Mouse (Mus musculus): ENCODE data around the gene Tarm1. TPM values are rescaled to one million over a fixed set of nuclear protein-coding genes. Genes with fewer than 3 reads are reported as not detected.

Tarm1 gene
- polyA plus RNA-seq, 1 experiment from 2014 or later, result not detected

GRCm38 (mm10) chr7:3453486-3454183, 48.8 kb downstream of the Tarm1 start:
- Histone ChIP-seq H3K4me2 (no peak overlapping the region), H3K4me3 (replicated peaks) (no peak overlapping the region), H3K9ac (no peak overlapping the region), H3K4me1 (no peaks in the 10 kb centered on the region), H3K27ac (no peak overlapping the region), H3K36me3 (replicated peaks) (no peaks in the 10 kb centered on the region), H3K9me3 (no peaks in the 10 kb centered on the region), H3K27me3 (peaks cover 7% of the 10 kb centered on the region; the same call in 1 of the 2 replicates)
- ATAC-seq (ENCODE audit: low FRiP score), result no peak
- 55% methylated on average over 11 of the region's 11 CpGs for WGBS

- no peak overlapping the region for H3K4me3 ChIP-seq (replicated peaks)
- 58% methylated on average over 12 of the region's 12 CpGs for WGBS
- no peak overlapping the region for H3K4me2 ChIP-seq
- H3K9ac ChIP-seq, result no peak overlapping the region
- no peaks in the 10 kb centered on the region for H3K36me3 ChIP-seq (replicated peaks)
- H3K27me3 ChIP-seq, result peaks cover 7% of the 10 kb centered on the region; the same call in 1 of the 2 replicates
- no peaks in the 10 kb centered on the region for H3K9me3 ChIP-seq
- ATAC-seq (ENCODE audit: low FRiP score), result no peak
- H3K27ac ChIP-seq, result no peak overlapping the region
- H3K4me1 ChIP-seq, result no peaks in the 10 kb centered on the region
Observed at GRCm38 (mm10) chr7:3452821-3453485, 49.5 kb downstream of the Tarm1 start.

GRCm38 (mm10) chr7:3451161-3451560, 51.3 kb downstream of the Tarm1 start:
- Histone ChIP-seq H3K4me3 (replicated peaks) (no peak overlapping the region), H3K27me3 (peaks cover 7% of the 10 kb centered on the region; the same call in 1 of the 2 replicates), H3K27ac (no peak overlapping the region), H3K4me1 (no peaks in the 10 kb centered on the region), H3K9me3 (no peaks in the 10 kb centered on the region), H3K9ac (no peak overlapping the region), H3K4me2 (no peak overlapping the region), H3K36me3 (replicated peaks) (no peaks in the 10 kb centered on the region)
- ATAC-seq (ENCODE audit: low FRiP score), result no peak
- WGBS, result 56% methylated on average over 6 of the region's 6 CpGs

GRCm38 (mm10) chr7:3450671-3451070, 51.8 kb downstream of the Tarm1 start:
- no peak overlapping the region for H3K4me3 ChIP-seq (replicated peaks)
- no peaks in the 10 kb centered on the region for H3K9me3 ChIP-seq
- peaks cover 7% of the 10 kb centered on the region; the same call in 1 of the 2 replicates for H3K27me3 ChIP-seq
- no peak overlapping the region for H3K4me2 ChIP-seq
- H3K36me3 ChIP-seq (replicated peaks), result no peaks in the 10 kb centered on the region
- no peak overlapping the region for H3K27ac ChIP-seq
- no peak overlapping the region for H3K9ac ChIP-seq
- H3K4me1 ChIP-seq, result no peaks in the 10 kb centered on the region
- 73% methylated on average over 5 of the region's 5 CpGs for WGBS
- ATAC-seq (ENCODE audit: low FRiP score), result no peak

- peak; percentile 75; the same call in 1 of the 2 replicates for ATAC-seq (ENCODE audit: low FRiP score)
- Histone ChIP-seq H3K9me3 (no peaks in the 10 kb centered on the region), H3K27me3 (peaks cover 7% of the 10 kb centered on the region; the same call in 1 of the 2 replicates), H3K27ac (no peak overlapping the region), H3K4me1 (no peaks in the 10 kb centered on the region), H3K36me3 (replicated peaks) (no peaks in the 10 kb centered on the region), H3K4me3 (replicated peaks) (no peak overlapping the region), H3K4me2 (no peak overlapping the region), H3K9ac (no peak overlapping the region)
- 19% methylated on average over 15 of the region's 15 CpGs for WGBS
Observed at GRCm38 (mm10) chr7:3448737-3449454, 53.5 kb downstream of the Tarm1 start.

- H3K9ac ChIP-seq, result no peak overlapping the region
- no peak for ATAC-seq (ENCODE audit: low FRiP score)
Observed at GRCm38 (mm10) chr7:3447026-3447425, 55.4 kb downstream of the Tarm1 start.

GRCm38 (mm10) chr7:3446584-3446983, 55.8 kb downstream of the Tarm1 start:
- Histone ChIP-seq H3K4me2 (no peak overlapping the region), H3K9me3 (no peaks in the 10 kb centered on the region), H3K36me3 (replicated peaks) (no peaks in the 10 kb centered on the region), H3K9ac (no peak overlapping the region), H3K4me1 (no peaks in the 10 kb centered on the region), H3K4me3 (replicated peaks) (no peak overlapping the region), H3K27ac (no peak overlapping the region), H3K27me3 (peaks cover 7% of the 10 kb centered on the region; the same call in 1 of the 2 replicates)
- 87% methylated on average over 3 of the region's 3 CpGs for WGBS
- ATAC-seq (ENCODE audit: low FRiP score), result no peak

More at GRCm38 (mm10) chr7:3447026-3447425, 55.4 kb downstream of the Tarm1 start:
- Histone ChIP-seq H3K36me3 (replicated peaks) (no peaks in the 10 kb centered on the region), H3K27ac (no peak overlapping the region), H3K4me1 (no peaks in the 10 kb centered on the region), H3K9me3 (no peaks in the 10 kb centered on the region), H3K4me3 (replicated peaks) (no peak overlapping the region), H3K27me3 (peaks cover 7% of the 10 kb centered on the region; the same call in 1 of the 2 replicates), H3K4me2 (no peak overlapping the region)
- WGBS, result 75% methylated on average over 4 of the region's 4 CpGs

GRCm38 (mm10) chr7:3444678-3445077, 57.7 kb downstream of the Tarm1 start:
- no peak overlapping the region for H3K9ac ChIP-seq
- ATAC-seq (ENCODE audit: low FRiP score), result no peak
- H3K27me3 ChIP-seq, result peaks cover under 1% of the 10 kb centered on the region; the same call in 1 of the 2 replicates
- no peaks in the 10 kb centered on the region for H3K9me3 ChIP-seq
- no peak overlapping the region for H3K27ac ChIP-seq
- no peaks in the 10 kb centered on the region for H3K4me1 ChIP-seq
- 86% methylated on average over 3 of the region's 3 CpGs for WGBS
- no peaks in the 10 kb centered on the region for H3K36me3 ChIP-seq (replicated peaks)
- no peak overlapping the region for H3K4me2 ChIP-seq
- no peak overlapping the region for H3K4me3 ChIP-seq (replicated peaks)

GRCm38 (mm10) chr7:3442476-3443062, 59.9 kb downstream of the Tarm1 start:
- no peaks in the 10 kb centered on the region for H3K36me3 ChIP-seq (replicated peaks)
- WGBS, result 82% methylated on average over 10 of the region's 10 CpGs
- H3K4me2 ChIP-seq, result no peak overlapping the region
- no peak overlapping the region for H3K27ac ChIP-seq
- no peaks in the 10 kb centered on the region for H3K4me1 ChIP-seq
- no peak overlapping the region for H3K9ac ChIP-seq
- no peak overlapping the region for H3K4me3 ChIP-seq (replicated peaks)
- H3K9me3 ChIP-seq, result no peaks in the 10 kb centered on the region
- no peak for ATAC-seq (ENCODE audit: low FRiP score)
- H3K27me3 ChIP-seq, result no peaks in the 10 kb centered on the region

GRCm38 (mm10) chr7:3440526-3440925, 61.9 kb downstream of the Tarm1 start:
- H3K27me3 ChIP-seq, result no peaks in the 10 kb centered on the region
- no peak for ATAC-seq (ENCODE audit: low FRiP score)
- no peaks in the 10 kb centered on the region for H3K9me3 ChIP-seq
- no peak overlapping the region for H3K4me3 ChIP-seq (replicated peaks)
- no peak overlapping the region for H3K9ac ChIP-seq
- no peak overlapping the region for H3K27ac ChIP-seq
- H3K4me2 ChIP-seq, result no peak overlapping the region
- H3K36me3 ChIP-seq (replicated peaks), result no peaks in the 10 kb centered on the region
- WGBS, result 72% methylated on average over 8 of the region's 8 CpGs
- no peaks in the 10 kb centered on the region for H3K4me1 ChIP-seq

GRCm38 (mm10) chr7:3439984-3440383, 62.4 kb downstream of the Tarm1 start:
- 88% methylated on average over 10 of the region's 11 CpGs for WGBS
- H3K36me3 ChIP-seq (replicated peaks), result no peaks in the 10 kb centered on the region
- no peaks in the 10 kb centered on the region for H3K27me3 ChIP-seq
- no peaks in the 10 kb centered on the region for H3K9me3 ChIP-seq
- no peaks in the 10 kb centered on the region for H3K4me1 ChIP-seq
- no peak overlapping the region for H3K27ac ChIP-seq
- no peak overlapping the region for H3K9ac ChIP-seq
- no peak overlapping the region for H3K4me3 ChIP-seq (replicated peaks)
- ATAC-seq (ENCODE audit: low FRiP score), result no peak
- H3K4me2 ChIP-seq, result no peak overlapping the region

GRCm38 (mm10) chr7:3437941-3438340, 64.5 kb downstream of the Tarm1 start:
- no peak overlapping the region for H3K9ac ChIP-seq
- H3K9me3 ChIP-seq, result no peaks in the 10 kb centered on the region
- H3K27me3 ChIP-seq, result no peaks in the 10 kb centered on the region
- H3K4me1 ChIP-seq, result no peaks in the 10 kb centered on the region
- H3K4me2 ChIP-seq, result no peak overlapping the region
- no peaks in the 10 kb centered on the region for H3K36me3 ChIP-seq (replicated peaks)
- no peak for ATAC-seq (ENCODE audit: low FRiP score)
- 65% methylated on average over 5 of the region's 5 CpGs for WGBS
- no peak overlapping the region for H3K4me3 ChIP-seq (replicated peaks)
- H3K27ac ChIP-seq, result no peak overlapping the region
